Mouse (Mus musculus) CH12.LX (cell line): Measurements from ENCODE around the gene Isg15. TPM values are rescaled to one million over a fixed set of nuclear protein-coding genes. Genes with fewer than 3 reads are reported as not detected.

ENCODE experiments used
- DNase-seq: peaks from one replicate; pipeline ENCODE4 v3.0.0-alpha.2; 2013; ENCODE audit errors: extremely low read depth
- H3K27ac ChIP-seq: 2 replicates; pipeline ENCODE4 v1.5.1; 2012; ENCODE audit warnings: low read depth, mild to moderate bottlenecking, control low read depth, moderate library complexity; ENCODE audit not compliant: insufficient read depth
- H3K27me3 ChIP-seq: replicated peaks from 2 replicates; pipeline ENCODE3; 2012; ENCODE audit warnings: inconsistent platforms
- H3K36me3 ChIP-seq, 2 experiments: replicated peaks in 1 of 2; 2 replicates each; pipeline versions ENCODE3 to v1.6.1; 2012; ENCODE audit warnings: inconsistent platforms in 1 of 2, low read length in 1 of 2, mild to moderate bottlenecking in 1 of 2, mixed read lengths in 1 of 2, moderate library complexity in 1 of 2; ENCODE audit not compliant: control insufficient read depth in 1 of 2, insufficient read depth in 1 of 2
- H3K4me1 ChIP-seq, 2 experiments: 2 replicates each; pipeline ENCODE4 v1.6.1; 2012; ENCODE audit warnings: inconsistent platforms in 1 of 2, moderate library complexity in 1 of 2; ENCODE audit not compliant: insufficient read depth in 2 of 2, control insufficient read depth in 1 of 2
- H3K4me2 ChIP-seq: 2 replicates; pipeline ENCODE4 v1.6.1; 2012; ENCODE audit warnings: low read depth, mild to moderate bottlenecking, control low read depth; ENCODE audit not compliant: poor library complexity, insufficient read depth, severe bottlenecking
- H3K4me3 ChIP-seq, 3 experiments: fragments of 150-350 bp in 1 of 3; sonication (generic) in 1 of 3; replicated peaks in 1 of 3; 2 replicates each; pipeline versions ENCODE3 to v1.5.1; 2011 to 2012; ENCODE audit warnings: low read depth in 2 of 3, low read length in 2 of 3, mild to moderate bottlenecking in 2 of 3, moderate library complexity in 2 of 3, control low read depth in 1 of 3, improper control_type of control experiment in 1 of 3, inconsistent platforms in 1 of 3, mixed read lengths in 1 of 3; ENCODE audit not compliant: poor library complexity in 1 of 3
- H3K79me2 ChIP-seq: replicated peaks from 2 replicates; pipeline ENCODE4 v1.6.1; 2012; ENCODE audit warnings: mild to moderate bottlenecking, moderate library complexity; ENCODE audit not compliant: control insufficient read depth, poor library complexity, insufficient read depth, severe bottlenecking; ENCODE audit errors: extremely low read depth
- H3K9ac ChIP-seq: 2 replicates; pipeline ENCODE4 v1.6.1; 2012; ENCODE audit warnings: low read depth, mild to moderate bottlenecking, control low read depth, moderate library complexity; ENCODE audit not compliant: insufficient read depth
- H3K9me3 ChIP-seq: replicated peaks from 2 replicates; pipeline ENCODE3; 2012; ENCODE audit warnings: low read length, inconsistent platforms, mixed read lengths
- CHD1 ChIP-seq: IDR thresholded peaks from 2 replicates; pipeline ENCODE4 v1.6.1; 2012; ENCODE audit warnings: low read depth, low read length, improper control_type of control experiment, inconsistent platforms
- CTCF ChIP-seq, 2 experiments: IDR thresholded peaks in 1 of 2; conservative IDR thresholded peaks in 1 of 2; 2 replicates each; pipeline ENCODE4 v1.5.1; 2011 to 2012; ENCODE audit warnings: low read depth in 2 of 2, low read length in 2 of 2, improper control_type of control experiment in 1 of 2, inconsistent platforms in 1 of 2, mild to moderate bottlenecking in 1 of 2, moderate library complexity in 1 of 2
- E2F4 ChIP-seq: IDR thresholded peaks from 2 replicates; pipeline ENCODE4 v1.6.1; 2011; ENCODE audit warnings: low read depth, low read length, improper control_type of control experiment; ENCODE audit not compliant: insufficient replicate concordance
- ELF1 ChIP-seq: IDR thresholded peaks from 2 replicates; pipeline ENCODE4 v1.6.1; 2014; ENCODE audit warnings: low read depth, mild to moderate bottlenecking, inconsistent platforms, low read length, improper control_type of control experiment
- EP300 ChIP-seq: IDR thresholded peaks from 2 replicates; pipeline ENCODE4 v1.6.1; 2011; ENCODE audit warnings: low read length, improper control_type of control experiment
- ETS1 ChIP-seq: conservative IDR thresholded peaks from 2 replicates; pipeline ENCODE4 v1.6.1; 2012; ENCODE audit warnings: low read depth, mild to moderate bottlenecking, inconsistent platforms, low read length, improper control_type of control experiment, moderate library complexity
- GABPA ChIP-seq: IDR thresholded peaks from 2 replicates; pipeline ENCODE4 v1.6.1; 2012; ENCODE audit warnings: low read depth, low read length, improper control_type of control experiment, inconsistent platforms; ENCODE audit not compliant: insufficient replicate concordance
- HCFC1 ChIP-seq: IDR thresholded peaks from 2 replicates; pipeline ENCODE4 v1.6.1; 2012; ENCODE audit warnings: low read depth, mild to moderate bottlenecking, inconsistent platforms, low read length, improper control_type of control experiment
- IRF4 ChIP-seq: IDR thresholded peaks from 2 replicates; pipeline ENCODE4 v1.6.1; 2014; ENCODE audit warnings: low read depth, mild to moderate bottlenecking, inconsistent platforms, low read length, improper control_type of control experiment
- JUND ChIP-seq: conservative IDR thresholded peaks from 2 replicates; pipeline ENCODE4 v1.6.1; 2011; ENCODE audit warnings: low read depth, low read length, improper control_type of control experiment
- MAX ChIP-seq: IDR thresholded peaks from 2 replicates; pipeline ENCODE4 v1.6.1; 2011; ENCODE audit warnings: low read length, improper control_type of control experiment
- MAZ ChIP-seq: IDR thresholded peaks from 2 replicates; pipeline ENCODE4 v1.6.1; 2012; ENCODE audit warnings: low read depth, mild to moderate bottlenecking, inconsistent platforms, low read length, improper control_type of control experiment, moderate library complexity
- MXI1 ChIP-seq: IDR thresholded peaks from 2 replicates; pipeline ENCODE4 v1.6.1; 2011; ENCODE audit warnings: mild to moderate bottlenecking, low read depth, low read length, improper control_type of control experiment
- PAX5 ChIP-seq: IDR thresholded peaks from 2 replicates; pipeline ENCODE4 v1.6.1; 2012; ENCODE audit warnings: low read length, inconsistent platforms, mixed read lengths
- POLR2A ChIP-seq: IDR thresholded peaks from 2 replicates; pipeline ENCODE4 v1.6.1; 2011; ENCODE audit warnings: low read depth, mild to moderate bottlenecking, improper control_type of control experiment, low read length
- POLR2AphosphoS2 ChIP-seq: IDR thresholded peaks from 2 replicates; pipeline ENCODE4 v1.6.1; 2011; ENCODE audit warnings: low read depth, low read length, improper control_type of control experiment
- SIN3A ChIP-seq: IDR thresholded peaks from 2 replicates; pipeline ENCODE4 v1.6.1; 2012; ENCODE audit warnings: low read length, improper control_type of control experiment, inconsistent platforms
- TCF12 ChIP-seq: IDR thresholded peaks from 2 replicates; pipeline ENCODE4 v1.6.1; 2014; ENCODE audit warnings: low read depth, mild to moderate bottlenecking, inconsistent platforms, low read length, improper control_type of control experiment
- ZKSCAN1 ChIP-seq: IDR thresholded peaks from 2 replicates; pipeline ENCODE4 v1.6.1; 2012; ENCODE audit warnings: low read depth, inconsistent platforms, low read length, improper control_type of control experiment, borderline replicate concordance
- ZMIZ1 ChIP-seq: IDR thresholded peaks from 2 replicates; pipeline ENCODE4 v1.6.1; 2012; ENCODE audit warnings: low read depth, mild to moderate bottlenecking, inconsistent platforms, low read length, improper control_type of control experiment
- ZNF384 ChIP-seq: IDR thresholded peaks from 2 replicates; pipeline ENCODE4 v1.6.1; 2012; ENCODE audit warnings: low read depth, low read length, improper control_type of control experiment, inconsistent platforms
- dilution Hi-C: fragments of 300-500 bp; cut with MboI; formaldehyde crosslinking; loops from 2 replicates; pipeline ENCODE4 v1.14.3; 2020; ENCODE audit warnings: low sequenced_read_pairs; ENCODE audit not compliant: extremely low pct_unique_long_range_greater_than_20kb, extremely low pct_ligation_motif_present
- in situ Hi-C: fragments of 300-500 bp; cut with MboI; formaldehyde crosslinking; loops from 3 replicates; pipeline ENCODE4 v1.14.3; 2019; ENCODE audit warnings: low sequenced_read_pairs, low pct_ligation_motif_present, low pct_unique_long_range_greater_than_20kb, mixed read lengths
- polyA plus RNA-seq: library from polyadenylated mRNA; unstranded; fragments of >175 nt; gene quantifications from 2 replicates; pipeline ENCODE4 v1.2.1, GENCODE M21; 2012; ENCODE audit warnings: low read depth; ENCODE audit not compliant: insufficient read length
- total RNA-seq, 2 experiments: library from RNA; depleted of rRNA; stranded (reverse); fragments of 300-350 nt in 1 of 2; fragments of >200 nt in 1 of 2; gene quantifications; 2 replicates each; pipeline ENCODE4 v1.2.3; 2012 to 2014

Gene Isg15
- total and polyA plus RNA-seq, 3 experiments: 4.8 to 6.8 (median 6.0) TPM

- Histone ChIP-seq H3K36me3 (no peaks in the 10 kb centered on the region), H3K4me3 (peak overlapping the region; percentile 23 to 96 (median 63)), H3K4me1 (peaks cover 8 to 33% of the 10 kb centered on the region in 2 experiments)
- in situ Hi-C loops: no loop called here
- no peak for TF ChIP-seq HCFC1
- TF ChIP-seq EP300: no peak
- no peak for TF ChIP-seq ZKSCAN1
- TF ChIP-seq ZNF384: no peak
- TF ChIP-seq MAZ: no peak
- TF ChIP-seq JUND: no peak
- no peak for TF ChIP-seq POLR2A
- no peak for TF ChIP-seq PAX5
- TF ChIP-seq IRF4: no peak
- TF ChIP-seq GABPA: no peak
- TF ChIP-seq CHD1: no peak
- no peak for TF ChIP-seq SIN3A
- TF ChIP-seq ZMIZ1: no peak
- TF ChIP-seq ELF1: no peak
- no peak for TF ChIP-seq MAX
- no peak for TF ChIP-seq E2F4
- TF ChIP-seq POLR2AphosphoS2: no peak
- no peak for TF ChIP-seq MXI1
- TF ChIP-seq, all 38 proteins: peak for 0
- H3K4me2 ChIP-seq: peak overlapping the region; percentile 53
- H3K27ac ChIP-seq: no peak overlapping the region
- peak overlapping the region; percentile 21 for H3K9ac ChIP-seq
- no peaks in the 10 kb centered on the region for H3K79me2 ChIP-seq
- no peak for DNase-seq
- dilution Hi-C loops: no loop called here
- H3K9me3 ChIP-seq: no peaks in the 10 kb centered on the region
- peaks cover 15% of the 10 kb centered on the region for H3K27me3 ChIP-seq
Measured at GRCm38 (mm10) chr4:156195927-156196870, 4.4 kb downstream of the Isg15 start.

- dilution Hi-C loops: no loop called here
- in situ Hi-C loops: no loop called here
- Histone ChIP-seq H3K4me3 (no peak overlapping the region), H3K27ac (no peak overlapping the region), H3K4me1 (peaks cover 4 to 17% of the 10 kb centered on the region in 2 experiments), H3K79me2 (no peaks in the 10 kb centered on the region), H3K9me3 (no peaks in the 10 kb centered on the region), H3K4me2 (no peak overlapping the region), H3K27me3 (peaks cover 15% of the 10 kb centered on the region), H3K36me3 (no peaks in the 10 kb centered on the region), H3K9ac (no peak overlapping the region)
- TF ChIP-seq ETS1 (no peak), HCFC1 (no peak), MAX (no peak), TCF12 (no peak), CTCF (conservative IDR thresholded peaks at IDR 0.05 in 1 of 2, IDR thresholded peaks at IDR 0.05 in 1 of 2; ENCODE audit: low read depth in 2 of 2, low read length in 2 of 2) (no peak)
- no peak for DNase-seq
Measured at GRCm38 (mm10) chr4:156194346-156194745, 6.3 kb downstream of the Isg15 start.
